Mouse (Mus musculus): ENCODE data around the gene Triml2. TPM values are rescaled to one million over a fixed set of nuclear protein-coding genes. Genes with fewer than 3 reads are reported as not detected.

Triml2 gene
- total RNA-seq (2014; rRNA removed) (0.10 TPM in 1 of 2 replicates, not detected in the other), polyA plus RNA-seq (2015; fragmentation: Nextera tagmentation; extraction: Ambion mirVana) (not detected in 2 replicates)

- no peak within 1 kb of the TSS for H3K9ac ChIP-seq
- ATAC-seq: no peak
- no peak within 1 kb of the TSS for H3K4me2 ChIP-seq (ENCODE audit: low read depth)
- no peak within 1 kb of the TSS for H3K4me3 ChIP-seq (ENCODE audit: low read depth, low read length)
- no peak for DNase-seq
- H3K36me3 ChIP-seq (ENCODE audit: insufficient read depth): no peaks in the 10 kb centered on the region
- no peaks in the 10 kb centered on the region for H3K27me3 ChIP-seq (ENCODE audit: insufficient read depth, low read length)
- H3K27ac ChIP-seq (ENCODE audit: low read depth, low read length): no peak within 1 kb of the TSS
- no peaks in the 10 kb centered on the region for H3K9me3 ChIP-seq (ENCODE audit: low read length)
- no peaks in the 10 kb centered on the region for H3K4me1 ChIP-seq (ENCODE audit: insufficient read depth)
- WGBS: 97% methylated on average over 13 of the region's 13 CpGs
- no peak for TF ChIP-seq CTCF (IDR thresholded peaks at IDR 0.05; ENCODE audit: low read depth)
These were observed at the start of gene Triml2 for GRCm38 (mm10) chr8:43180054-43180690. Gene Triml2, plus strand, starts transcription at chr8:43180541.

- WGBS: 74% methylated on average over 2 of the region's 2 CpGs
These were observed 39.0 kb upstream of the Triml2 start, which contains the start of gene Triml1 for GRCm38 (mm10) chr8:43141386-43141785. Gene Triml1, minus strand, starts transcription at chr8:43141486.

GRCm38 (mm10) chr8:43149307-43149706, 31.0 kb upstream of the Triml2 start:
- no peak for TF ChIP-seq CTCF (IDR thresholded peaks at IDR 0.05; ENCODE audit: low read depth)
- H3K9me3 ChIP-seq (ENCODE audit: low read length): no peaks in the 10 kb centered on the region
- H3K9ac ChIP-seq: no peak overlapping the region
- no peaks in the 10 kb centered on the region for H3K27me3 ChIP-seq (ENCODE audit: insufficient read depth, low read length)
- no peaks in the 10 kb centered on the region for H3K4me1 ChIP-seq (ENCODE audit: insufficient read depth)
- 90% methylated on average over 9 of the region's 9 CpGs for WGBS
- ATAC-seq (no peak), DNase-seq (no peak)
- H3K4me3 ChIP-seq (ENCODE audit: low read depth, low read length): no peak overlapping the region
- H3K36me3 ChIP-seq (ENCODE audit: insufficient read depth): no peaks in the 10 kb centered on the region
- no peak overlapping the region for H3K27ac ChIP-seq (ENCODE audit: low read depth, low read length)
- no peak overlapping the region for H3K4me2 ChIP-seq (ENCODE audit: low read depth)

More at GRCm38 (mm10) chr8:43141386-43141785, 39.0 kb upstream of the Triml2 start, which contains the start of gene Triml1:
- TF ChIP-seq CTCF (IDR thresholded peaks at IDR 0.05; ENCODE audit: low read depth): no peak
- H3K4me1 ChIP-seq (ENCODE audit: insufficient read depth): no peaks in the 10 kb centered on the region
- no peaks in the 10 kb centered on the region for H3K36me3 ChIP-seq (ENCODE audit: insufficient read depth)
- H3K27ac ChIP-seq (ENCODE audit: low read depth, low read length): no peak within 1 kb of the TSS
- no peak within 1 kb of the TSS for H3K9ac ChIP-seq
- H3K4me3 ChIP-seq (ENCODE audit: low read depth, low read length): no peak within 1 kb of the TSS
- no peaks in the 10 kb centered on the region for H3K27me3 ChIP-seq (ENCODE audit: insufficient read depth, low read length)
- no peak within 1 kb of the TSS for H3K4me2 ChIP-seq (ENCODE audit: low read depth)
- ATAC-seq (no peak), DNase-seq (no peak)
- H3K9me3 ChIP-seq (ENCODE audit: low read length): no peaks in the 10 kb centered on the region

GRCm38 (mm10) chr8:43163255-43163654, 17.1 kb upstream of the Triml2 start:
- Histone ChIP-seq H3K9ac (no peak overlapping the region), H3K4me1 (ENCODE audit: insufficient read depth) (no peaks in the 10 kb centered on the region), H3K9me3 (ENCODE audit: low read length) (no peaks in the 10 kb centered on the region), H3K27ac (ENCODE audit: low read depth, low read length) (no peak overlapping the region), H3K4me2 (ENCODE audit: low read depth) (no peak overlapping the region), H3K27me3 (ENCODE audit: insufficient read depth, low read length) (no peaks in the 10 kb centered on the region), H3K36me3 (ENCODE audit: insufficient read depth) (no peaks in the 10 kb centered on the region), H3K4me3 (ENCODE audit: low read depth, low read length) (no peak overlapping the region)
- TF ChIP-seq CTCF (IDR thresholded peaks at IDR 0.05; ENCODE audit: low read depth): no peak
- ATAC-seq (no peak), DNase-seq (no peak)
- WGBS: 85% methylated on average over 11 of the region's 11 CpGs

- Histone ChIP-seq H3K27ac (ENCODE audit: low read depth, low read length) (no peak overlapping the region), H3K9ac (no peak overlapping the region), H3K4me1 (ENCODE audit: insufficient read depth) (no peaks in the 10 kb centered on the region), H3K27me3 (ENCODE audit: insufficient read depth, low read length) (no peaks in the 10 kb centered on the region), H3K4me2 (ENCODE audit: low read depth) (no peak overlapping the region), H3K9me3 (ENCODE audit: low read length) (no peaks in the 10 kb centered on the region), H3K36me3 (ENCODE audit: insufficient read depth) (no peaks in the 10 kb centered on the region), H3K4me3 (ENCODE audit: low read depth, low read length) (no peak overlapping the region)
- ATAC-seq: no peak
- TF ChIP-seq CTCF (IDR thresholded peaks at IDR 0.05; ENCODE audit: low read depth): no peak
- no peak for DNase-seq
- 85% methylated on average over 3 of the region's 3 CpGs for WGBS
These were observed 15.9 kb upstream of the Triml2 start for GRCm38 (mm10) chr8:43164453-43164852.

- no peaks in the 10 kb centered on the region for H3K36me3 ChIP-seq (ENCODE audit: insufficient read depth)
- H3K9ac ChIP-seq: no peak overlapping the region
- DNase-seq (no peak), ATAC-seq (no peak)
- TF ChIP-seq CTCF (IDR thresholded peaks at IDR 0.05; ENCODE audit: low read depth): no peak
- no peak overlapping the region for H3K27ac ChIP-seq (ENCODE audit: low read depth, low read length)
- 95% methylated on average over 4 of the region's 4 CpGs for WGBS
- no peak overlapping the region for H3K4me3 ChIP-seq (ENCODE audit: low read depth, low read length)
- H3K4me2 ChIP-seq (ENCODE audit: low read depth): no peak overlapping the region
- no peaks in the 10 kb centered on the region for H3K27me3 ChIP-seq (ENCODE audit: insufficient read depth, low read length)
- 0 out of 2 replicates have a peak, but pooled peaks cover under 1% of the 10 kb centered on the region for H3K9me3 ChIP-seq (ENCODE audit: low read length)
- no peaks in the 10 kb centered on the region for H3K4me1 ChIP-seq (ENCODE audit: insufficient read depth)
These were observed 12.3 kb upstream of the Triml2 start for GRCm38 (mm10) chr8:43168083-43168482.

GRCm38 (mm10) chr8:43169249-43169755, 11.0 kb upstream of the Triml2 start:
- no peak overlapping the region for H3K4me2 ChIP-seq (ENCODE audit: low read depth)
- ATAC-seq: no peak
- peak; percentile 6 for DNase-seq
- H3K36me3 ChIP-seq (ENCODE audit: insufficient read depth): no peaks in the 10 kb centered on the region
- TF ChIP-seq CTCF (IDR thresholded peaks at IDR 0.05; ENCODE audit: low read depth): no peak
- no peak overlapping the region for H3K9ac ChIP-seq
- H3K27ac ChIP-seq (ENCODE audit: low read depth, low read length): no peak overlapping the region
- no peaks in the 10 kb centered on the region for H3K27me3 ChIP-seq (ENCODE audit: insufficient read depth, low read length)
- H3K4me3 ChIP-seq (ENCODE audit: low read depth, low read length): no peak overlapping the region
- 0 out of 2 replicates have a peak, but pooled peaks cover 3% of the 10 kb centered on the region for H3K9me3 ChIP-seq (ENCODE audit: low read length)
- H3K4me1 ChIP-seq (ENCODE audit: insufficient read depth): no peaks in the 10 kb centered on the region
- 68% methylated on average over 6 of the region's 6 CpGs for whole genome bisulfite sequencing
